Mouse (Mus musculus) intestine, postnatal 0 days (tissue): ENCODE data around the gene Nwd2. TPM values are rescaled to one million over a fixed set of nuclear protein-coding genes. Genes with fewer than 3 reads are reported as not detected.

Experiments
- ATAC-seq: fragments of 200-750 bp; cut with Nextera tagmentation; 2 replicates; pipeline ENCODE4 v1.8.0; 2017; ENCODE audit warnings: mild to moderate bottlenecking, moderate TSS enrichment, moderate library complexity
- H3K27ac ChIP-seq: fragments of 300-500 bp; sonication (generic); 2 replicates; pipeline ENCODE4 v1.5.1; 2014; ENCODE audit warnings: mild to moderate bottlenecking, low read depth, low read length, moderate library complexity
- H3K27me3 ChIP-seq: fragments of 300-500 bp; sonication (generic); replicated peaks from 2 replicates; pipeline ENCODE4 v1.6.1; 2014; ENCODE audit warnings: low read length, mixed read lengths; ENCODE audit not compliant: control insufficient read depth, insufficient read depth
- H3K36me3 ChIP-seq: fragments of 300-500 bp; sonication (generic); 2 replicates; pipeline ENCODE4 v1.6.1; 2014; ENCODE audit warnings: mild to moderate bottlenecking, moderate library complexity; ENCODE audit not compliant: control insufficient read depth, insufficient read depth
- H3K4me1 ChIP-seq: fragments of 300-500 bp; sonication (generic); replicated peaks from 2 replicates; pipeline ENCODE4 v1.6.1; 2014; ENCODE audit warnings: antibody characterized with exemption, low read length, mixed read lengths; ENCODE audit not compliant: control insufficient read depth, insufficient read depth
- H3K4me2 ChIP-seq: fragments of 300-500 bp; sonication (generic); replicated peaks from 2 replicates; pipeline ENCODE4 v1.6.1; 2014; ENCODE audit warnings: low read depth, mild to moderate bottlenecking, moderate library complexity
- H3K4me3 ChIP-seq: fragments of 300-500 bp; sonication (generic); 2 replicates; pipeline ENCODE4 v1.5.1; 2014; ENCODE audit warnings: low read depth, low read length
- H3K9ac ChIP-seq: fragments of 300-500 bp; sonication (generic); 2 replicates; pipeline ENCODE4 v1.6.1; 2014; ENCODE audit warnings: mild to moderate bottlenecking, low read depth, low read length
- H3K9me3 ChIP-seq: fragments of 300-500 bp; sonication (generic); 2 replicates; pipeline ENCODE4 v1.6.1; 2016; ENCODE audit warnings: mixed run types; ENCODE audit not compliant: control insufficient read depth
- CTCF ChIP-seq: sonication (generic); IDR thresholded peaks from 2 replicates; pipeline ENCODE4 v1.5.1; 2016; ENCODE audit warnings: low read depth, mild to moderate bottlenecking, control low read depth, antibody characterized with exemption, moderate library complexity
- WGBS: fragments of 180-500 bp; shearing (Covaris S2); extraction: QIAGEN DNeasy Blood & Tissue Kit; methylation state at CpG from one replicate; pipeline ENCODE4 v1.1.7; 2014; 5-methylcytosine and 5-hydroxymethylcytosine counted together
- polyA plus RNA-seq: library from polyadenylated mRNA; unstranded; fragments of >200 nt; fragmentation: Nextera tagmentation; extraction: Ambion mirVana; gene quantifications from 2 replicates; pipeline ENCODE4 v1.2.1, GENCODE M21; 2015

Nwd2 gene
- polyA plus RNA-seq: 0.24 and 0.27 TPM in 2 replicates

- H3K27me3 ChIP-seq: peaks cover 38% of the 10 kb centered on the region
- H3K4me2 ChIP-seq: peak within 1 kb of the TSS; percentile 62
- H3K9me3 ChIP-seq: no peaks in the 10 kb centered on the region
- H3K27ac ChIP-seq: no peak within 1 kb of the TSS
- ATAC-seq: no peak
- H3K36me3 ChIP-seq: no peaks in the 10 kb centered on the region
- H3K4me1 ChIP-seq: no peaks in the 10 kb centered on the region
- WGBS: 3% methylated on average over 29 of the region's 29 CpGs
- no peak for TF ChIP-seq CTCF
- peak within 1 kb of the TSS; percentile 32 for H3K4me3 ChIP-seq
- no peak within 1 kb of the TSS for H3K9ac ChIP-seq
Observed at GRCm38 (mm10) chr5:63649070-63649532, at the start of gene Nwd2. Nwd2 (plus strand) TSS chr5:63649102.

- Histone ChIP-seq H3K27ac (no peak overlapping the region), H3K9me3 (no peaks in the 10 kb centered on the region), H3K9ac (no peak overlapping the region), H3K4me1 (no peaks in the 10 kb centered on the region), H3K27me3 (no peaks in the 10 kb centered on the region), H3K36me3 (no peaks in the 10 kb centered on the region), H3K4me3 (no peak overlapping the region), H3K4me2 (no peak overlapping the region)
- ATAC-seq: no peak
- no peak for TF ChIP-seq CTCF
- 80% methylated on average over 2 of the region's 2 CpGs for WGBS
Observed at GRCm38 (mm10) chr5:63607447-63607846, 41.5 kb upstream of the Nwd2 start.

- Histone ChIP-seq H3K9me3 (no peaks in the 10 kb centered on the region), H3K36me3 (no peaks in the 10 kb centered on the region), H3K4me1 (no peaks in the 10 kb centered on the region), H3K4me3 (no peak overlapping the region), H3K4me2 (no peak overlapping the region), H3K27ac (no peak overlapping the region), H3K27me3 (no peaks in the 10 kb centered on the region), H3K9ac (no peak overlapping the region)
- TF ChIP-seq CTCF: no peak
- WGBS: 64% methylated on average over 3 of the region's 3 CpGs
- ATAC-seq: no peak
Observed at GRCm38 (mm10) chr5:63616792-63617668, 31.9 kb upstream of the Nwd2 start.

GRCm38 (mm10) chr5:63624123-63624522, 24.8 kb upstream of the Nwd2 start:
- TF ChIP-seq CTCF: no peak
- Histone ChIP-seq H3K4me3 (no peak overlapping the region), H3K27me3 (no peaks in the 10 kb centered on the region), H3K4me2 (no peak overlapping the region), H3K27ac (no peak overlapping the region), H3K9me3 (no peaks in the 10 kb centered on the region), H3K4me1 (no peaks in the 10 kb centered on the region), H3K9ac (no peak overlapping the region), H3K36me3 (no peaks in the 10 kb centered on the region)
- 79% methylated on average over 3 of the region's 3 CpGs for WGBS
- no peak for ATAC-seq

- WGBS: 86% methylated on average over 1 of the region's 1 CpGs
- Histone ChIP-seq H3K27ac (no peak overlapping the region), H3K27me3 (no peaks in the 10 kb centered on the region), H3K9me3 (no peaks in the 10 kb centered on the region), H3K4me3 (no peak overlapping the region), H3K4me2 (no peak overlapping the region), H3K4me1 (no peaks in the 10 kb centered on the region), H3K9ac (no peak overlapping the region), H3K36me3 (no peaks in the 10 kb centered on the region)
- TF ChIP-seq CTCF: no peak
- ATAC-seq: no peak
Observed at GRCm38 (mm10) chr5:63627832-63628530, 20.9 kb upstream of the Nwd2 start.

GRCm38 (mm10) chr5:63628531-63628871, 20.4 kb upstream of the Nwd2 start:
- ATAC-seq: no peak
- no peaks in the 10 kb centered on the region for H3K36me3 ChIP-seq
- 75% methylated on average over 3 of the region's 3 CpGs for WGBS
- no peaks in the 10 kb centered on the region for H3K4me1 ChIP-seq
- H3K9me3 ChIP-seq: no peaks in the 10 kb centered on the region
- H3K27ac ChIP-seq: no peak overlapping the region
- H3K9ac ChIP-seq: no peak overlapping the region
- no peak for TF ChIP-seq CTCF
- H3K27me3 ChIP-seq: no peaks in the 10 kb centered on the region
- H3K4me2 ChIP-seq: no peak overlapping the region
- H3K4me3 ChIP-seq: no peak overlapping the region
